Mouse (Mus musculus): Measurements from ENCODE around the gene Gm28230.

GRCm38 (mm10) chr2:74682796-74683195, 43.7 kb upstream of the Gm28230 start:
- TF ChIP-seq CTCF (IDR thresholded peaks at IDR 0.05; ENCODE audit: control insufficient read depth, insufficient read depth, insufficient read length): no peak
- no peak for TF ChIP-seq CEBPB (IDR thresholded peaks at IDR 0.05; ENCODE audit: low read depth)
- TF ChIP-seq MYOG (IDR thresholded peaks at IDR 0.05; ENCODE audit: control insufficient read depth, extremely low read depth, insufficient read length): no peak
- no peak for TF ChIP-seq MAX (IDR thresholded peaks at IDR 0.05)
- no peak for TF ChIP-seq USF1 (IDR thresholded peaks at IDR 0.05; ENCODE audit: low read depth)
- no peak for TF ChIP-seq FOSL1 (IDR thresholded peaks at IDR 0.05; ENCODE audit: insufficient read depth, low read length, poor library complexity, severe bottlenecking)
- TF ChIP-seq MYOD1 (IDR thresholded peaks at IDR 0.05; ENCODE audit: control insufficient read depth, insufficient read length, low read depth): no peak
